Mouse (Mus musculus) embryonic facial prominence, embryonic 14.5 days (tissue): ENCODE measurements around the gene Lypd8. TPM values are rescaled to one million over a fixed set of nuclear protein-coding genes. Genes with fewer than 3 reads are reported as not detected.
"Not testable (repeated sequence)": the region's sequence is repeated elsewhere in the genome, so short reads cannot be mapped to it uniquely, and the experiment has no call there.

ENCODE experiments used
- ATAC-seq: fragments of 200-750 bp; cut with Nextera tagmentation; 2 replicates; pipeline ENCODE4 v1.8.0; 2017; ENCODE audit warnings: low read depth, moderate number of reproducible peaks, moderate TSS enrichment
- DNase-seq: peaks from one replicate; pipeline ENCODE4 v3.0.0-alpha.2; 2015; ENCODE audit warnings: low spot score
- H3K27ac ChIP-seq: fragments of 300-500 bp; sonication (generic); replicated peaks from 2 replicates; pipeline ENCODE4 v1.5.1; 2014; ENCODE audit warnings: low read depth, mild to moderate bottlenecking, low read length, moderate library complexity
- H3K27me3 ChIP-seq: fragments of 300-500 bp; sonication (generic); replicated peaks from 2 replicates; pipeline ENCODE4 v1.6.1; 2014; ENCODE audit warnings: low read length; ENCODE audit not compliant: control insufficient read depth, insufficient read depth
- H3K36me3 ChIP-seq: fragments of 300-500 bp; sonication (generic); 2 replicates; pipeline ENCODE4 v1.6.1; 2014; ENCODE audit warnings: low read length, mixed read lengths; ENCODE audit not compliant: control insufficient read depth, insufficient read depth
- H3K4me1 ChIP-seq: fragments of 300-500 bp; sonication (generic); 2 replicates; pipeline ENCODE4 v1.6.1; 2014; ENCODE audit warnings: antibody characterized with exemption, low read length; ENCODE audit not compliant: control insufficient read depth, insufficient read depth
- H3K4me2 ChIP-seq: fragments of 300-500 bp; sonication (generic); 2 replicates; pipeline ENCODE4 v1.6.1; 2014; ENCODE audit warnings: low read depth, mild to moderate bottlenecking, low read length, moderate library complexity, mixed read lengths
- H3K4me3 ChIP-seq: fragments of 300-500 bp; sonication (generic); 2 replicates; pipeline ENCODE4 v1.5.1; 2014; ENCODE audit warnings: low read depth, mild to moderate bottlenecking, low read length
- H3K9ac ChIP-seq: fragments of 300-500 bp; sonication (generic); 2 replicates; pipeline ENCODE4 v1.6.1; 2014; ENCODE audit warnings: low read depth, mild to moderate bottlenecking, low read length, moderate library complexity, mixed read lengths
- H3K9me3 ChIP-seq: fragments of 300-500 bp; sonication (generic); 2 replicates; pipeline ENCODE4 v1.6.1; 2016; ENCODE audit warnings: low read length; ENCODE audit not compliant: control insufficient read depth
- WGBS: fragments of 180-500 bp; shearing (Covaris S2); extraction: QIAGEN DNeasy Blood & Tissue Kit; methylation state at CpG from one replicate; pipeline ENCODE4 v1.1.7; 2014; 5-methylcytosine and 5-hydroxymethylcytosine counted together
- polyA plus RNA-seq: library from polyadenylated mRNA; unstranded; fragments of >200 nt; fragmentation: Nextera tagmentation; extraction: Ambion mirVana; gene quantifications from 2 replicates; pipeline ENCODE4 v1.2.1, GENCODE M21; 2014

The Lypd8 gene
- polyA plus RNA-seq, 1 experiment from 2014 or later: not detected

GRCm38 (mm10) chr11:58364454-58364853, 14.4 kb upstream of the Lypd8 start:
- H3K36me3 ChIP-seq: no peaks in the 10 kb centered on the region
- ATAC-seq (no peak), DNase-seq (no peak)
- 64% methylated on average over 3 of the region's 3 CpGs for WGBS
- H3K9me3 ChIP-seq: no peaks in the 10 kb centered on the region
- no peak overlapping the region for H3K4me3 ChIP-seq
- H3K9ac ChIP-seq: no peak overlapping the region
- H3K4me1 ChIP-seq: no peaks in the 10 kb centered on the region
- H3K4me2 ChIP-seq: no peak overlapping the region
- H3K27me3 ChIP-seq: no peaks in the 10 kb centered on the region
- no peak overlapping the region for H3K27ac ChIP-seq

GRCm38 (mm10) chr11:58366191-58366590, 12.7 kb upstream of the Lypd8 start:
- not testable (repeated sequence) for H3K36me3 ChIP-seq, H3K9ac ChIP-seq, DNase-seq, H3K4me1 ChIP-seq, H3K9me3 ChIP-seq, H3K4me2 ChIP-seq, ATAC-seq, H3K27ac ChIP-seq, H3K27me3 ChIP-seq, H3K4me3 ChIP-seq
- WGBS: no CpG with 5 or more reads among the region's 6 CpGs

GRCm38 (mm10) chr11:58377273-58377672, 1.6 kb upstream of the Lypd8 start:
- DNase-seq: no peak
- Histone ChIP-seq H3K9me3 (no peaks in the 10 kb centered on the region), H3K4me3 (no peak overlapping the region), H3K27ac (no peak overlapping the region), H3K4me1 (no peaks in the 10 kb centered on the region), H3K36me3 (no peaks in the 10 kb centered on the region), H3K4me2 (no peak overlapping the region), H3K9ac (no peak overlapping the region), H3K27me3 (no peaks in the 10 kb centered on the region)
- WGBS: 83% methylated on average over 2 of the region's 2 CpGs
- no peak for ATAC-seq

- DNase-seq (no peak), ATAC-seq (no peak)
- Histone ChIP-seq H3K36me3 (no peaks in the 10 kb centered on the region), H3K27me3 (no peaks in the 10 kb centered on the region), H3K9ac (no peak overlapping the region), H3K27ac (no peak overlapping the region), H3K4me3 (no peak overlapping the region), H3K9me3 (no peaks in the 10 kb centered on the region), H3K4me1 (no peaks in the 10 kb centered on the region), H3K4me2 (no peak overlapping the region)
- WGBS: 70% methylated on average over 1 of the region's 1 CpGs
Observed at GRCm38 (mm10) chr11:58377686-58378085, 1.2 kb upstream of the Lypd8 start.

DNA sequence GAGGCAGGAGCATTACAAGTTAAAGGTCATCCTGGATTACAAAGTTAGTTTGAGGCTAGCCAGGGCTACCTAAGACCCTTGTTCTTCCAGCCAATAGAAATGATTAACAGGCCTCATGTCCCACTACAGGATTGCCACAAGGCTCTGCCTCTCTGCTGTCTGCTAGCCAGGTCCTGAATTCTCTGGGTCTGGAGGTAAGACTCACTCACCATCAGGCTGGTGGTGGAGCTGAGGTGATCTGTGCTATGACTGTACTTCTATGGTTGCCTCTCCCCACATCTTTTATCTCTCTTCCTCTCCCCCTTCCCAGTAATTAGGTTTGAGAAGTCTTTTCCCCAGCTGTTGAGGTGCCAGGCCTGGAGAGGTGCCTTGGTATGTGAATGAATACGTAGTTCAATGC, 673 bp downstream of the Lypd8 start:
- ATAC-seq: no peak
- H3K9me3 ChIP-seq: no peaks in the 10 kb centered on the region

GRCm38 (mm10) chr11:58382471-58382870, 3.6 kb downstream of the Lypd8 start:
- Histone ChIP-seq H3K4me3 (no peak overlapping the region), H3K36me3 (no peaks in the 10 kb centered on the region), H3K27ac (no peak overlapping the region), H3K27me3 (no peaks in the 10 kb centered on the region), H3K4me2 (no peak overlapping the region), H3K4me1 (no peaks in the 10 kb centered on the region), H3K9ac (no peak overlapping the region), H3K9me3 (no peaks in the 10 kb centered on the region)
- 90% methylated on average over 6 of the region's 6 CpGs for WGBS
- DNase-seq (no peak), ATAC-seq (no peak)

More for the DNA sequence above, 673 bp downstream of the Lypd8 start:
- Histone ChIP-seq H3K36me3 (no peaks in the 10 kb centered on the region), H3K4me1 (no peaks in the 10 kb centered on the region), H3K4me2 (no peak overlapping the region), H3K27me3 (no peaks in the 10 kb centered on the region), H3K27ac (no peak overlapping the region), H3K9ac (no peak overlapping the region), H3K4me3 (no peak overlapping the region)
- 90% methylated on average over 1 of the region's 1 CpGs for WGBS
- no peak for DNase-seq

DNA sequence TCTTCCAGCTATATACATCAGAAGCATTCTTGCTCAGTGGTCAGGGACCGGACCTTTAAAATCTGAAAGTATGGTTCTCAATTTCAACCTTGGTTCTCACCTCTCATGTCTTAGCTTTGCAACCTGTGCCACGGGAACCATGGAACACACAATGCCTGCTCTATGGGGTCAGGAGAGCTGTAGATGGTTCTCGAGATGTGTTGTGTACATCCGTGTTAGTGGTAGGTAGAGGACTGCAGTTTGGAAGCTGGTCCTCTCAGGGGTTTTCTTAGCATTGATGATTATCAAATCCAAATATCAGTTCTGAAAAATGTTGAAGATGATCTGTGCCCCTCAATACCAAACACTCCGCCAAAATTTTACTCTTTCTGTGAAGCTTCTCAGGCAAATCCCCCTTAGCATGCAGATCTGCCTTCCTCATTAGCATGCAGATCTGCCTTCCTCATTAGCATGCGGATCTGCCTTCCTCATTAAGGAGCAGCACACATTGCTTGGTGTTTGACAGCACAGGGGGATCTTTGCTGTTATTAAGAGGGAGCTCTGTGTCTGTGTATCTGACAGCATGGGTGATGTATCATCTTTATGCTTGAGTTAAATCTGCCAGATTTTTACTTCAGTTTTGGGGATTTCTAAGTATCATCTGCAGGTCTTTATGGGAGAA, 21.3 kb downstream of the Lypd8 start:
- H3K27me3 ChIP-seq: no peaks in the 10 kb centered on the region

GRCm38 (mm10) chr11:58400655-58401054, 21.8 kb downstream of the Lypd8 start:
- no peak overlapping the region for H3K4me3 ChIP-seq
- H3K9ac ChIP-seq: no peak overlapping the region

More for the DNA sequence above, 21.3 kb downstream of the Lypd8 start:
- H3K27ac ChIP-seq: no peak overlapping the region
- H3K9ac ChIP-seq: no peak overlapping the region
- WGBS: 59% methylated on average over 6 of the region's 6 CpGs
- no peak overlapping the region for H3K4me3 ChIP-seq
- no peak overlapping the region for H3K4me2 ChIP-seq
- ATAC-seq: no peak
- no peaks in the 10 kb centered on the region for H3K4me1 ChIP-seq
- H3K9me3 ChIP-seq: no peaks in the 10 kb centered on the region
- no peak for DNase-seq
- H3K36me3 ChIP-seq: no peaks in the 10 kb centered on the region

DNA sequence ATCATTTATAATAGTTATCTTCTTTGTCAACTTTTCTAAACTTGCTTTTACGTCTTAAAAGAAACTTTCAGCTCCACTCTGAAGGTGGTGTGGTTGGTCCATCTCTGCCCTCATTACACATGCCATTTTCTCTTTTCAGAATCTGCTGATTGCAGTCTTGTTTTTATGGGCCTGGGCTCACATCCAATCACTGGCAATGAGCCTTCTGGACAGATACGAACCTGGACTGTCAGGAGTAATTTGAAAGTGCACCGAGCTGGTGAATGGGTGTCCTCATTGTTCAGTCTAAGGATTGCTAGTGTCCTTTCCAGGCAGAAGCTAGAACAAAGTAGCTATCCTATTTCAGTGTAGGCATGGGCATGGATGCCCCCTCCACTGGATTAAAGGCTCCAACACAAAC, 29.2 kb downstream of the Lypd8 start:
- ATAC-seq (no peak), DNase-seq (no peak)
- Histone ChIP-seq H3K9ac (no peak overlapping the region), H3K27me3 (no peaks in the 10 kb centered on the region), H3K9me3 (no peaks in the 10 kb centered on the region), H3K27ac (no peak overlapping the region), H3K4me3 (no peak overlapping the region), H3K4me2 (no peak overlapping the region), H3K36me3 (no peaks in the 10 kb centered on the region), H3K4me1 (no peaks in the 10 kb centered on the region)
- 71% methylated on average over 3 of the region's 3 CpGs for WGBS

More at GRCm38 (mm10) chr11:58400655-58401054, 21.8 kb downstream of the Lypd8 start:
- Histone ChIP-seq H3K27me3 (no peaks in the 10 kb centered on the region), H3K36me3 (no peaks in the 10 kb centered on the region), H3K9me3 (no peaks in the 10 kb centered on the region), H3K27ac (no peak overlapping the region), H3K4me2 (no peak overlapping the region), H3K4me1 (no peaks in the 10 kb centered on the region)
- no peak for ATAC-seq
- WGBS: 41% methylated on average over 5 of the region's 5 CpGs
- no peak for DNase-seq
